Mouse (Mus musculus) left cerebral cortex, adult 9 months (tissue): ENCODE measurements around the gene Cryge.
"Not testable (repeated sequence)": the region's sequence is repeated elsewhere in the genome, so short reads cannot be mapped to it uniquely, and the experiment has no call there.

ENCODE experiments used
- DNase-seq, 2 experiments: peaks; one replicate each; pipeline ENCODE4 v3.0.0; 2022; ENCODE audit warnings: low spot score in 2 of 2

Gene Cryge

DNA sequence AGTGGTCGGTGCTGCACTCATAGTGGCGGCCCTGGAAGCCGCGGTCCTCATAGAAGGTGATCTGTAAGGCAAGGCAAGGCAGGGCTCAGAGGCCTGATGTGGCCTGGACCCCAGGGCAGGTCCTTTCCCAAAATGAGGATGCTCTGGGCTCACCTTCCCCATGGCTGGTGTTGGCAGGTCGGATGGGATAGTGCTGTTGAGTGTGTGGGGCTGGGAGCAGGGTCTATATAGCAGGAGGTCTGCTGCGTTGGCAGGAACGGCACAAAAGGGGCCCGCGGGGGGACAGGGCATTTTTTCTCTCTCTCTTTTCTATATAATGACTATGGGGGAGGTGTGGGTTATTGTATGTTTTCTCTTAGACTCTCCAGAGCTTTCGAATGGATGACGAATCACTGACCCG, at the start of gene Cryge:
Cryge (minus strand) TSS at position 198 of the 400 bp plus-strand sequence.
- DNase-seq, result not testable (repeated sequence)

DNA sequence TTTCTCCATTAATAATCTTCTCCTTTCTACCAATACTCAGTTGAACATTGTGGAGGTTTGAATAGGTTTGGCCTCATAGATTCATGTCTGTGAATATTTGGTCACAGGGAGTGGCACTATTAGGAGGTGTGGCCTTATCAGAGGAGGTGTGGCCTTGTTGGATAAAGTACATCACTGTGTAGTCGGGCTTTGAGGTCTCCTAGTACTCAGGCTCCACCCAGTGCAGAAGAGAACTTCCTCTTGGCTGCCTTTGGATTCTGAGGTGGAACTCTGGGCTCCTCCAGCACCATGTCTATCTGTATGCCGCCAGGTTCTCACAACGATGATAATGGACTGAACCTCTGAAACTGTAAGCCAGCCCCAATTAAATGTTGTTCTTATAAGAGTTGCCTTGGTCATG, 46.0 kb upstream of the Cryge start:
- no peak for DNase-seq

DNA sequence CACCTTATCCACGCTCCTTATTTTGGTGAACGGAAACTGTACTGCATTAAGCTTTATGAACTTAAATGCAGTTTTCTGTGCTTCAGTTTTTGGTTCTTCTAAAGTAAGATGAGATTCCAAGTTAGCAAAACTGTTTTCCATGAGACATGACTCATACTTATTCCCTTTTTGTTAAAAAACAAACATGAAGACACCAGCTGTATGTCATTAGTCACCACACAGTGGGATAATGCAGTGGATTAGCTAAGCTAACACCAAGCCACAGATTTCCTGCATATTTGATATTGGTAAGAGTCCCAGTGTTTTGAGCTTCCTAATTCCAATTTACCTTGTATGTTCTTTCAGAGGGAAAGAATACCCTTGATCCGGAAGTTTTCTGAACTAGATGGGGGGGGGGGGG, 40.6 kb upstream of the Cryge start:
- no peak for DNase-seq

DNA sequence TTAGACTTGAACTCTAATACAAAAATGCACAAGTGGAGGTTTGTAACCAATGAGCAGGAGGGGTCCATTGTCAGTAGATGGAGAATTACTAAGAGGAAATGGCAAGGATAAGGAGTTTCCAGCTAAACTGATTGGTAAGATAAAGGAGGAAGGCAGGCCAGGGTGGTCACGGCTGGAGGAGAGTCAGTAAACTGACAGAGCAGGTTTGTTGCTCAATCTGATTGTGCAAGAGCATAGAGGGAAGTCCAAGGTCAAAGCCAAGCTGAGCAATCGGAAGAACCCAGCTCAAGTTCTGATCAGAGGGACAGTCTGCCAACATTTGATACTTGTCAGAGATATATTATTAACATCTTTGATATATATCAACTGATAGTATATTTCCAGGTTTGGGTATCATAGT, 39.4 kb upstream of the Cryge start:
- no peak for DNase-seq

DNA sequence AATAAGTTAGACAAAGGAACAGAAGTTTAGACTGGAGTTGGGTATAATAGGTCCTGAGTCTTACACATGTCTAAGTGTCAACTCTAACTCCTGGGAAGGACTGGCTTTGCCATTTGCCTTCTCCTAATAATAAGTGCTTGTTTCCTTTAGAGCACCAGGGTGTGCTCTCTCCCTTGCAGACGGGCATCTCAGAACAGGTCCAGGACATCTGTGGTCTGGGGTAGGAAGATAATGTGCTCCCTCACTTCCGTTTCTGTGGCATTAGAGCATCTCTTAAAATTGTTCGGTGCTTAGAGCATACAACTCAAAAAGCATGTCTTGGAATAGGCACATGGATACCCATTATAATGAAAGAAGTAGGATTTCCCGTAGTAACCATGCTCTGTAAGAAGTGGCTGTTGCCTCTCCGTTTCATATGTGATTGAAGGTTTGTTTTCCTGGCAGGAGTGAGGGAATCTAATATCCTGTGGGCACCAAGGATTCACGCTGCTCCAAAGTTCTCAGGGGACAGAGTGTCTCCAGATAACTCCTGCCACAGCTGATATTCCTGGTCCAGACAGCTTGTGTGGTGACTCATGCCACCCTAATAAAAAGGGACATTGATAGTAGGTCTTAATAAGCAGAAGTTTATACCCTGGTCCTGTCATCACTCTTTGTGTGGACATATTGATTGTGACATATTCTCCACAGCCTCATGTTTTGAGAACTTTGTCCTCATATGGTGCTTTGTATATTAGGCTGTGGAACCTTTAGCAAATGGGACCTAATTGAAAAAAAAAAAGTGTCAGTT, 37.8 kb upstream of the Cryge start:
- no peak for DNase-seq

DNA sequence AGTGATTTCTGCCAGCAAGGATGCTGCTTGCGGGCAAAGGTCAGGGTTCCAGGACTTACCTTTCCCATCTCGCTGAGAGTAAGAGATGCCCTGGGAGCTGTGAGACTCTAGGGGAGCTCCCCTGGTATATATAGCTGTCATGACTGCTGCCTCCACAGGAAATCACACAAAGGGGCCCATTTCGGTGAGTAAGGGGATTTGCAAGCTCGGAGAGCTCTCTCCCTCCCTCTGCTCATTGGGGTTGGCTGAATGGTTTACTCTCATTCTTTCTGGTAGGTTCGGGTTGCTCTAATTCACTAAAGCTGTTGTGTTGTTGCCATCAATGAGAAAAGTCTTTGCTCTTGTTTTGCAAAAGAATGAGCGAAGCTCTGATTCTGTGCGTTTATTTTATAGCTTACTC, 31.2 kb upstream of the Cryge start, which contains the start of gene Crygb:
Crygb (minus strand) TSS at position 101 of the 400 bp plus-strand sequence.
- DNase-seq, result no peak

DNA sequence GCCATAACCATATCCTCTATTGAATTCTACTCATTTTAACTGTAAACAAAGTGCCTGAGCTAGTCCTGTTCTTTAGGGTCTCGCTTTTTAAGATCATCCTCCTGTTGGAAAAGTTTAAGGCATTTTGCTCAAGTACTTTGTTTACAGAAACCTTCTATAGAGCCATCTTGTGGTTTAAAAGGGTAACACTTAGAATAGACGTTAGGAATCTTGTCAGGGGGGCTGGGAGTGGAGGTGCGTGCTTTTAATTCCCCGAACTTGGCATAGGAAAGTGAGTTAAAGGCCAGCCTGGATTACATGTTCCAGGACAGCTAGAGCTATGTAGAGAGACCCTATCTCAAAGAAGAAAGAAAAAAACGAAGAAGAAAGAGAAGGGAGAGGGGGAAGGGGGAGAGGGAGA, 24.7 kb upstream of the Cryge start:
- DNase-seq, result no peak

DNA sequence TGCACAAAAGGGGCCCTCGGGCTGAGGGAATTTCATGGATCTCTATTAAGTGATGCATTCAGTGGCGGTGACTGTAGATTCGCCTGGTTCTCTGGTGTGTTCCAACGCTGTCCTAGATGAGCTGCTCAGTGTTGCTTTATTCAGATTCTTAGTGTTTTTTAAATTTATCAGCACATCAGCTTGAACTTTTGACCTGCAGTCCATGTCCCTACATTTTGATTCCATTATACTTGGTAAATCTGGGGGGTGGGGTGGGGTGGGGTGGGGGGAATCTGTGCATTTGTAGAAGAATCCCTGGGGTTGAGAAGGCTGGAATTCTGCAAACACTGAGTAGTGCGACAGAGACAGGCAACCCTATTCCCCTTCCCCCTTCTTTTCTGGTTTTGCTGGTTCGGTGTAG, 22.6 kb upstream of the Cryge start, which contains the start of gene Crygc:
Crygc (minus strand) TSS at position 101 of the 400 bp plus-strand sequence.
- no peak for DNase-seq

DNA sequence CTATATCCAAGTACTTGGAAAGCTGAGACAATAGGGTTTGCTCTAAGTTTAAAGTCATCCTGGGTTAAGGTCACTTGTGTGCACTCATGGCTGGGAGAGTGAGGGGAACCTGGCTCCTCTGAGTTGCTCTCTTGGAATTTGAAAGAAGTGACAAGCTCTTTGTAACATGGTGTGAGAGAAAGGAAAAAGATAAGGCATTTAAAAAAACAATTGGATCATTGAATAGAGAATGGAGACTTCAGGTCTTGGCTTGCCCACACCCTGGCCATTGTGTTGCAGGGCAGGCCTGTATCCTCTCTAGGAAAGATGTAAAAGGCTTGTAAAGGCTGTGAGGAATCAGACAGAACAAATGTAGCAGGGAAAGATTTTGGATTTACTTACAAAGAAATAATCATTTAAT, 16.9 kb upstream of the Cryge start:
- no peak for DNase-seq

DNA sequence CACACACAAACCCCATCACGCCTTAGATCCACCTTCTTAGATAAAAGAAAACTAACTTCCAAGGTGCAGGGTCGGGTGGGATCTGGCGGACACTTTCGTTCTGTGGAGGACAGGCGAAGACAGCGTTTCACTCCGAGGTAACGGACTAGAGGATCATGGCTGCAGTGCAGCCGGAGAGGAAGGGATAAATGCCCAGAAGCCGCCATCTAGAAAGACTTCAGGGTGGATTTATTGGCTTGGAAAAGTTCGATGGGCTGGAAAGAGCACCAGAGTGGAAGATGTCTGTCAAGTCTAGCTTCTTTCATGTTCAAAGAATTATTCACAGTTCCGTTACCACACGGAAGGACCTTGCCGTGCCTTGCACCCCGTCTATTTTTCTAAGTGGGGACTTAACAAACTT, 13.3 kb upstream of the Cryge start:
- no peak for DNase-seq

DNA sequence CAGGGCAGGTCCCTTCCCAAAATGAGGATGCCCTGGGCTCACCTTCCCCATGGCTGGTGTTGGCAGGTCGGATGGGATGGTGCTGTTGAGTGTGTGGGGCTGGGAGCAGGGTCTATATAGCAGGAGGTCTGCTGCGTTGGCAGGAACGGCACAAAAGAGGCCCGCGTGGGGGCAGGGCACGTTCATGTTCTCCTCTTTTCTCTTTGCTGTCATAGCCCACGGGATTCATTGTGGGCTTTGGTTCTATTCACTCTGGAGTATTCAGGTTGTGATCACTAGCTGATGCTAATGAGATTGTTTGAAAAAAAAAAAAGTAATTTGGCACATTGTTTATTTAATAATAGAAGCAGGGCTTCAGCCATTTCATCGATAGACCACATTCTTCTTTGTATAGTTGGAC, 12.4 kb upstream of the Cryge start, which contains the start of gene Crygd:
Crygd (minus strand) TSS at position 101 of the 400 bp plus-strand sequence.
- DNase-seq, result no peak

DNA sequence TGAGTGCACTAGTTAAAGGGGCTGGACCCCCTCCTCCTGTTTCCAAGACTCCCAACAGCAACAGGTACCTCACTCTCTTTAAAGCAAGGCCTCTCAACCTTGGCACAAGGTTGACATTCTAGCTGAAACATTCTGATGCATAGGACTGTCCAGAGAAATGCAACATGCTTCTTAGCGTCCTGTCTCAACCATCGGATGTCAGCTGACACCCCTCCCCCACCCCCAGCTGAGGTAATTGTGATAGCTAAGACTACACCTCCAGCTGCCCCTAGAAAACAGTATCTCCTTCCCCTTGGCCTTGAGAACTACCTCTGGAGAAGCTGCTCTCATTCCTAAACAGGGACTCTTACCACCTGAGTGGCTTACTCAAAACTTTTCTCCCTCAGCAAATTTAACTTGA, 1.2 kb upstream of the Cryge start:
- DNase-seq, result no peak

DNA sequence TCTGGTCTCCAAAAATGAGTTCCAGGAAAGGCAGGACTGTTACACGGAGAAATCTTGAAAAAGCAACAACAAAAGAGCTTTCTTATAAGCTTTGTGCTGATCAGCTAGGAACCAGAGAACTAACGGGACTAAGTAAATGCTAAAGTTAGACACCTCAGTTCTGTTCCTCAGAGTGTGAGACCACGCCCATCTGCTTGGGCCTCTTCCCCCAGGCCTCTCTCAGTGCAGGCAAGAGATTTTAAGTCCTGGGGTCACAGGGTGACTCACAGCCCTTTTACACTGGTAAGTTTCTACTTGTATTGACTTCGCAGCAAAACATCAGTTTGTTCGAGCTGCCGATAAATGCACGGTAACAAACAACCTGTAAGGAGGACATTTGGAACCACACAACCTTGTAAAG, 747 bp upstream of the Cryge start:
- DNase-seq, result no peak

DNA sequence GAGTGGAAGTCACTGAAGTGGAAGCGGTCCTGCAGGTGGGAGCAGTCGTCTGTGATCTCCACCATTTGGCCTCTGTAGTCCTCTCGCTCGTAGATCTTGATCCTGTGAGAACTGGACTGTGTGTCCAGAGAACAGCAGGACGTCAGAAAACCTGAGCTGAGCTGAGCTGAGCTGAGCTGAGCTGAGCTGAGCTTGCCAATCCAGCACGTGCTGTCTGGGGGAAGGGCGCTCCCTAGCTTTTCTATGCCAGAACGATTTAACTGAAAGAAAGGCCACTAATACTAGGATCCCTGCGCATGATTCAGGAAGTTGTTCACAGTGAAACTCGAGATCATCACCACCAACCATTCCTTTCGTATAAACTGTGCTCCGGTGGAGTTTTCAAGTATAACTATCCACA, 2.2 kb downstream of the Cryge start:
- DNase-seq, result peak in 1 of 2 experiments; percentile 32

DNA sequence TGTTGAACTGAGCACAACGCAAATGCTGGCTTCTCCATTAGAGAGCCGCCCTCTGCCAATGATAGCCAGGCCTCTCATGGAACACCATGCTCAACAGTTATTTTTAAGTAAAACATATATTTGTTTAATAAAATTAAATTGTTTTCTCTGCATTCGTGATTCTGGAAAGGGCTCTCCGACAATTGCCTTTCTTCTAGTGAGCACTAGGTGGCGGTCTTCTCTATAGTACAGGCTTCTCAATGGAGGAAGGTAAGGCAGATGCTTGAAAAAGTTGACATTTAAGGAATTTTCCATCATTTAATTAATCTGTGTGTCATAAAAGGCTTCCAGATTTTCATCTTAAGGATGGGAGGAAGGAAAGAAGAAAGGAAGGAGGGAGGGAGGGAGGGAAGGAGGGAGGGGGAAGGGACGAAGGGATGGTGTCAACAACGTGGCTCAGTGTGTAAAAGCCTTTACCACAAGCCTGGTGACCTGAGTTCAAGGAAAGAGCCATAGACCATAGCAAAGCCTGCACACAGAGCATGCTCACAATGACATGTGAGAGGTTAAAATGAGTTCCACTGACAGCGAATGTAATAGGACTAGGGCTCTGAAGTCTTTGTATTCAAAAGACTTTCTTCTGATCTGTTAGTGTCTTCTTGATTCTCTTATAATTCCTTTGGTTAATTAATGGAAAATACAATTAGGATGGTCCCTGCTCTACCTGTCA, 4.4 kb downstream of the Cryge start:
- DNase-seq, result peak in 1 of 2 experiments; percentile 32

DNA sequence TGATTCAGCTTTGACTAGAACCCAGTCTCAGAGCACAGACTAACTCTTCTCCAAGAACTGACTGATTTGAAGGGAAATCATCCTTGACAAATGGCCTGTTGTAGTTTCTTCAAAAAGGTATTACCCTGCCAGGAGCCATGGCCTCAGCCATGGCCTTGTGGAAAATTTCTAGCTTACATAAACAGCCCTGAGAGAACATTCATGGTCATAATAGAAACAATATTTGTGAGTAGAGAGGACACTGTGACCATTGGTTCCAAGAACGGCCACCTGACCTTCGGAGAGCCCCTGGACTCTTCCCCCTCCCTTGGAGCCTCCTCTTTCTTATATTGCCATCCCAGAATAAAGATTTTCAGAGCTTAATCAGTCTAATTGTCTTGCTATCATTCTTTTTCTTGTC, 7.5 kb downstream of the Cryge start:
- no peak for DNase-seq

DNA sequence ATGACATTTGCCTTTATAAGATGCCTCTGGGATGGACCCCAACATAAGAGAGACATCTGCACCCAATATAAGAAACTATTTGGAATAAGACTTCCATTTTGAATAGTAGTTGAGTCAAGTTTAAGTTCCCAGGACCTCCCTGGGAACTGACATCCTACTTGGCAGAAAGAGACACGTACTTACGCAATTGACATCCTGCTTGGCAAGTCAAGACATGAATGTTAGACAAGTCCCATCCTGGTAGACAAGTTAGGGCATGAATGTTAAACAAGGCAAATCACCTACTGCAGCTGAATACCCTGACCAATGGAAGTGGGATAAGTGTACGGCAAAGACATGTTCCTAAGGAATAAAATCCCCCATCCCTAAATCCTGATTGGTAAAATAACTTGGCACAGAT, 9.1 kb downstream of the Cryge start:
- DNase-seq, result no peak

DNA sequence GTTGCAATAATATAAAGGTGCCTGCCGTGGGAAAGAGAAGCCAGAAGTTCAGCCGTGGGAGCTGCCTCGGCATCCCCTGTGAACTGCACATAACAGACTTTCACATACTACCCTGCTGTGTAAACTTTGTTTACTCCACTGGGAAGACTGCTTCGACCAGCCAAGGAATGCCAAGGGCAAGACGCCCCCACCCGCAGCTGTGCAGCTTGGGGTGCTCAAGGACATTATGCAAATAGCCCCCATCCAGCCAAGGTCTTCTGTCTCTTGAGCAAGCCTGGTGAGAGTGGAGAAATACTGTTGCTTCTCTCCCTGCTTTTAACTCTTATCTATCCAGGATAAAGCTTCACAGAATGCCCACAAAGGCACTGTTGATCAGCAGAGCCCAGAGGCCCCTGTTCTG, 10.1 kb downstream of the Cryge start:
- DNase-seq, result no peak

DNA sequence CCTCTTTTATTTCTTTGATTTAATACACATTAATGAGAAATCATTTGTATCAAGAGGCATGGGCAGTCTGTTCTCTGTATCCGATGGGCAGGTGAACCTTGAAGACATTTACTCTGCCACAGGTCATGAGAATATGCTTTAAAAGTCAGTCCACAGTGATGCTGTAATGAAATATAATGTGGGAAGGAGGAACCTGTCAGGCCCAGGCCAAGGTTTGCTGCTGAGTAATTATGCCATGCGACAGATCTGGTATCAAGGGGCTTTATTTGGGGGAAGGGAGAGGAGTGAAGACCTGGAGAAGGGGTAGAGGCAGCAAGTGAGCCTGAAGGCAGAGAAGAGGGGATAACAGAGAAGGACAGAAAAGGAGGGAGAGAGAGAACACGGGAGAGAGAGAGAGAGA, 11.3 kb downstream of the Cryge start:
- no peak for DNase-seq

DNA sequence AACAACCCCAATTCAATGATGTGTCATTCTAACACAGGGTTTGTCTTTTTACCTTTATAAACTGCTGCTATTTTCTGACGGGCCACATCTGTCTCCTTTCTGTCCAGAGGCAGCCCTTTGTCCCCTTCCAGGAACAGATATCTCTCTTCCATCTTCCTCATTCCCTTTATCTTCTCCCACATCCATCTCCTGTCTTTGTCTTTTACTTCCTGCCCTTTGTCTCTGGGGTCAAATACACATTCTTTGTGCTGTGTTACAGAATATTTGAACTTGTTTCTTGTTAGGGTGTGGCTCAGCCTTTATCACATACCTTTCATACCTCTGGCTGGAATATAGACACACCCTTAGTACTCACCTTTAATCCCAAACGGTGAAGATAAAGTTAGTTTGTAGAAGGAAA, 13.4 kb downstream of the Cryge start:
- DNase-seq, result no peak

DNA sequence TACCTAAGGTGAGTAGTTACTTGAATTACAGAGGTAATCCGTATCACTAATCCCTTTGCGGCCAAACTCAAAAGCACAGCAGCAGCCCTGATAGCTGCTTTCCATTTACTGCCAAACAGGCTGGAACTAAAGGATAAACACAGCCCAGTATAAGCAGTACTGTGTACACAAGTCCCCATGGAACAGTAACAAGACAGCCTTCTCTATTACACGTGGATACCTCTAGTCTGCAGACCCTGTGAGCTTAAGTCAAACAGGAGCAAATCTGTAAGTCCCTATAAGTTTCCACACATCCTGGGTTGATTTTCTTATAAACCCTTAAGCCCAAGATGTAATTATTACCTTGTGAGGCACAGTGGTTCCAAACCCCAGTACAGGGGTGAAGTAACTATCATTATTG, 15.4 kb downstream of the Cryge start:
- DNase-seq, result no peak

DNA sequence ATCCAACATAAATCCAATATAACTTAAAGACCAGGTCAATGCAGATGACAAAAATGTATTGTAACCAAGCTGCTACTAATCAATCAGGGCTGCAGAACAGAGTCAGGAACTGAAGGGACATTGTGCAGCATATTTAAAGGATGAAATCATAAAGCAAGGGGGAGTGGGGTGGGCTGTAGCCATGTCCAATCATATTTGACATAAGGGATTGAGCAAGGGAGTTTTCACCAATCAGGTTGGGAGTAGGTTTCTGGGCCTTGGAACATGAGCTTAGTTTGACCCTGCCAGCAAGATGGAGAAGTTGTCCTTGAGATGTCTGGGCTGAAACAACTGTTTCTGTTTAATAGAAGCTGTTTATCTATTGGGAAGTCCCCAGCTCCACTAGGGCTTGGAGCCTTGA, 18.3 kb downstream of the Cryge start, which contains the start of gene Akr1cl:
Akr1cl (minus strand) TSS at position 119 of the 400 bp plus-strand sequence.
- DNase-seq, result no peak

DNA sequence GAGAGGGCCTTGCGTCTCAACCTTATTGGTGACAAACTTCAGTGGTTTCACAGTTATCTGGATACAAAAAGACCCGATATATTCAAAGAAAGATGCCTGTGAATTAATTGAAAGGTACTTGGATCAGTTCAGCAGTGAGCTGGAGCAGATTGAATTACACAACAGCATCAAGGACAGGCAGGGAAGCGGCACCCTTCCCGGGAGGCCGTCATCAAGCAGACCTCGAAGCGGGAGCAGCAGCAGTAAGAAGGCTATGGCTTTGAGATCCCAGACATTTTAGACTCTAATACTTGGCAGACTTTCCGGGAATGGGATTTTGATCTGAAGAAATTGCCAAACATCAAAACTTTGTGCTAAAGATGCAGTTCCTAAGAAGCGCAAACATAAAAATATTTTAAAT, 22.7 kb downstream of the Cryge start:
- DNase-seq, result no peak
